Mouse (Mus musculus) erythroid progenitor cell, adult 5-6 weeks (primary cell): ENCODE measurements around the gene Sipa1l2. TPM values are rescaled to one million over a fixed set of nuclear protein-coding genes. Genes with fewer than 3 reads are reported as not detected.
"Not testable (repeated sequence)": the region's sequence is repeated elsewhere in the genome, so short reads cannot be mapped to it uniquely, and the experiment has no call there.

Experiments used
- ATAC-seq: replicated peaks from 2 replicates; pipeline ENCODE4 v1.8.0; 2016; ENCODE audit warnings: moderate number of reproducible peaks, mild to moderate bottlenecking, moderate TSS enrichment, inconsistent platforms; ENCODE audit not compliant: poor library complexity, low FRiP score, severe bottlenecking
- total RNA-seq, 2 experiments: library from RNA; stranded (forward) in 1 of 2; stranded (reverse) in 1 of 2; fragments of 150-400 nt in 1 of 2; fragments of 186-747, 209-891 nt in 1 of 2; gene quantifications; 2 replicates each; pipeline versions ENCODE4 v1.2.3 to v1.2.4; 2015 to 2017; ENCODE audit warnings: low replicate concordance in 2 of 2

The Sipa1l2 gene
- total RNA-seq, 2 experiments from 2014 or later = 0.42 to 0.76 TPM

DNA sequence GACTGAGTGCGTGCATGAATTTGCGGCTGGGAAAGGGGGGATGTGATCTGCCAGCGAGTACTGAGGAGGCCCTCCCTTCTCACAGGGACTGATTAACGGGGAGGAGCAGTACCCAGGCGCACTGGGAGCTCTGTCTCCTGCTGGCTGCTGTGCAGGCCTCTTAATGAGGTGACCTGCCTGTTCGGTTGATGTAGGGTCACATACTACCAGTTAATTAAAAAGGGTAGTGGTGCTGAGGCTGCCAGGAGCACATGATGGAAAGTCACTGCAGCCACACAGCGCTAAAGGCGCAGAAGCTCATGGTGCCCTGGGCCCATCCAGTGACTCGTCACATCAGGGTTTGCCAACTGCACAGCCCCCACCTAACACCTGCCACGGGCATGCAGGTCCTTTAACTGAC lies 145.7 kb downstream of the Sipa1l2 start:
- ATAC-seq = no peak

DNA sequence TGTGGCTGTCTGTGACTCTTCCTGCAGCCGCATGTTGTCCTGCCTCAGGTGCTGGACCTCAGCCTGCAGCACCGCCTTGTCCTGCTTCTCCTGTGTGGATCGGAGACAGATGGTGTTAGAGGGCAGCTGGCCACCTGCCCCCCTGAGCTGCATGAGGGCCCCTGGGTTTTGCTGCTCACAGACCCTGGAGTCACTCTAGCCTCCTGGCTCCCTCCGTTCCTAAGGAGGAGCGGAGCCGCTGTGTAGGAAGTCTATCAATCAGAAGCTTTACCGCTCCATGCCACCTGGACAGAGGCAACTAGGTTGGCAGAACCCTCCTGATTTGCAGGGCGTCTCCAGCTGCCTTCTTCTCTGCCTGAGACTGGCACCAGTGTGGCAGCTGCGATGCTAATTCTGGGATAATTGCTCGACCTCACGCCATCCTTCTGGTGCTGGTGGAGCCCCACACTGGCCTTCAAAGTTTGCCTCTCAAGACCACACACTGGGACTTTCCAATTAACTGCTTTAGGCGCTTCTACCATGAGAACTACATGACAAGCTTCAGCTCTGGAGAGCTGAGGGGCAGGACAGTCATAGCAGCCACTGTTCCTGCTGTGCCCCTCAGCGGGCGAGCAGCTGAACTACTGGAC lies 150.3 kb downstream of the Sipa1l2 start:
- no peak for ATAC-seq

DNA sequence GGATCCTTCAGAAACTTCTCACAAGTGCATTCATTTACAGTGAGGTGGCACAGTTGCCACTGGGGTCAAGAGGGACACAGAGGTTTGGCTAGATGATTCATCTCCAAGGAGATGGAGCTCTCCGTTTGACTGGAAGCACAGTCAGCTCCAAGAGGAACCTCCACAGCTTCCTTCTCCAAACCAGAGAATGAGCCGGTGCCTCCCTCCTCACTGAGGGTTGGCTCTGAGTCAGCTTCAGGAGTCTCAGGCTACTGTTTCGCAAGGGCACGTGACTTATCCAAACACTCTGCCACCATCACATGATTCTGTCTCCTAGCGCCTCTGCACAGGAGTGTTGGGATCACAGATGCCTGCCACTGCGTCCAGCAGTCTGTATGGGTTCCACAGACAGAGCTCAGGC lies 153.5 kb downstream of the Sipa1l2 start:
- no peak for ATAC-seq

DNA sequence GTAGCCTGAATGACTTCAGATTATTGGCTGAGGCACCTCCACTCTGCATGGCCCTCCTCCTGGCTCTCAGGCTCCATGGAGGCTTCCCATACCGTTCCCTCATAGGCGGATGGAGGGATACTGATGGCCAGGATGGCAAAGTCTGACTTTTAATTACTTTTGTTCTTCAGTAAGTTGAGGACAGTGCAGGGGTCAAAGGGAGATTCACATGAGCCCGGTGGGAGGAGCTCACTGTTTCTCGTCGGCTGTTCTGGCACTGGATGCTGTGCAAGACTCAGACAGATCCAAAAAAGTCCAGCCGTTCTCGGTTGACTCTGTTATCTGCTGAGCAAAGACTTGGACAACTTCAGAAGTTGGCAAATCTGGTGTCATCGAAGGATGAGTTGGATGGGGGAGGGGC lies 155.0 kb downstream of the Sipa1l2 start:
- no peak for ATAC-seq

DNA sequence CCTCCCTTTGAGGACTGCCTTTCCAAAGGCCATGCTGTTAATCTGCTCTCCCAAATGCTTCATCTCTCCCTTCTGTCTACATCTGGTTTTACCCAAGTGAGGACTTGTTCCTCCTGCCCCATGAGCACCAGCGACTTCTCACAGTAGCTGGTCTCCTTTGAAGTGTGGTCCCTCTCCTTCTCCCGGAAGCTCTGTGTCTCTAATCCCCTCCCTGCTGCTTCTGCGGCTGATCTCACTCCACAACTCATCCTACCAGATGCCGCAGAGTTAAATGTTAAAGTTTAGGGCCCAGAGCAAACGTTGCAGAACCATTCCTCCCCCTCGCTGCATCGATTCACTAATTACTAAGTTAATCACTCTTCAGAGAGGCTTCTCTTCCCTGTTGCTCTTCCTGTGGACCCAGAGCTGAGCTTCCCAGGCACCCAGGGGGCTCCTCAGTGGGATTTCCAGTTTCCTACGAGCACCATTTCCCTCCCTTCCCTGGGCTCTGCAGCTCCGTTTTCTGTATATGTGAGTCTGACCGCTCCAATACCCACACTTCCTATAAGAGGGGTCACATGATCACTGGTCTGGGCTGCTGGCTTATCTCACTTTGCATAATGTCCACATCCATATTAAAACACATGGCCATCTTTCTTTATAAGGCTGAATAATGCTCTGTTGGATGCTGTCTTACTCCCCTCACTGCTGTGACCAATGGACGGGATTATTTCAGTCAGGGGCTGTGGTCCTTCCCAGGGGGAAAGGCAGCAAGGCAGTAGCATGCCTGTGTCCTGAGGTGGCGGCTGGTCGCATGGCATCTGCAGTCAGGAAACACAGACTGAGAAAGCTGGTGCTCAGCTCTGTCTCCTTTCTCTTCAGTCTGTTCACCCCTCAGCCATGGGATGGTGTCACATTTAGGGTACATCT lies 156.4 kb downstream of the Sipa1l2 start:
- ATAC-seq = no peak

DNA sequence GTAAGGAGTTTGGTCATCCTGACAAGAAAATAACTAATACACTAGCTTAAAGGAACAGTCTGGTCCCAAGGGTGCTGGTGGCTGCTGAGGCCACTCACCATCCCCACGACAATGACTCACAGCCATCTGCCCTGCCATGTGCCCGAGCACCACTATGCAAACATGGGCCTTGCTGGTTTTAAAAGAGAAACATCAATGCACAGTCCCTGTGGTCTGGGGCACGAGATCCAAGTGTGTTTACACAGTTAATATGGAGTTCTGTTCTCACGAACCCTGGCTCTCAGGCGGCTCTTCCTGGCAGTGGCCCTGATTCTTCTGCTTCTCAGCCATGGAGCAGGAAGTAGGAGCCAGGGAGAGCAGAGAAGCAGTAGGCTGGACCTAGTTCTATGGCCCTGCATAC lies 159.0 kb downstream of the Sipa1l2 start:
- ATAC-seq = no peak

DNA sequence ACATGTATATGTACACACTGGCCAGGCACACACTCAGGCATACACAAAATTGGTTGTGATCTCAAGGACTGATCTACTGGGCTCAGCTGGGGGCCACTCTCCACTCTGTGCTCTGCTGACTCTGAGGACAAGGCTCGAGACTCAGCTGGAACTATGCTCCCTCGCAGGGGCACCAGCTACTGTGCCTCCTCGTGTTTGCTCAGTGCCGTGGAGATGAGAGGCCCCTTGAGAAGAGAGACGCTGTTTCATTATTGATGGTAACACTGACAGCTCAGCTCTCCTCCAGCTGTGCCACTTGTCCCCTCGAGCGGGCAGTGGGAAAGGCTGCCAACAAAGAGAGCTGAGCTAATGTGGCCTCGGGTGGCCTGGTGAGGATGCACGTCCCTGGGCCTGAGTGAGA lies 161.9 kb downstream of the Sipa1l2 start:
- no peak for ATAC-seq

DNA sequence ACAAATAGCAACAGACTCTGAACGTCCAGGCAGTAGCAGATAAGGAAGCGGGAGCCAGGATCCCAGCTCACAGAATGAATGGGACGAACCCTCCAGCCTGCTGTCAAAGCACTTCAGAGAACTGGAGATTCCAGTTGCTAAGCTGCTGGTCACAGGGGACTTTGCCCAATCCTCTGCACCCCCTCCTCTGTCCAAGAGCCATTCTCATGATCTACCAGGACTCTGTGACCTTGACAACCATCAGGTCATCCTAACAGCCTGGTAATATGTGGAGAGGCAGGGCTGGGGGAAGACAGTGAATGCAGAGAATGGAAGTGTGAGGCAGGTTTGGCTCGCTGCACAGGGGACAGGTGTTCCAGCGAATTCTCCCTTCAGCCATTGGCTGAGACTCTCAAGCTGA lies 163.2 kb downstream of the Sipa1l2 start:
- no peak for ATAC-seq

DNA sequence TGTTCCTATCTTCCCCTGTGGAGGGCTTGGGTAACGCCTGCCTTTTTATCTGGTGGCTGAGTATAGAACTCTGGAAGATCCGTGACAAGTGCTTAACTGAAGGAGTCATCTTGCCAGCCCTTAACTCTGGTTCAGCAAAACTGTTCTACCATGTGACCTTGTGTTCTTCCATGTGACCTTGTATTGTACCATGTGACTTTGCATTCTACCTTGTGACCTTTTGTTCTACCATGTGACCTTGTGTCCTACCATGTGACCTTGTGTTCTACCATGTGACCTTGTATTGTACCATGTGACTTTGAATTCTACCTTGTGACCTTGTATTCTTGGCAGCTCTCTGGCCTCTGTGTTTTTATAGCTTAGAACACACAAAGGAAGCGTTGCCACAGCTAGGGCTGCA lies 168.3 kb downstream of the Sipa1l2 start:
- no peak for ATAC-seq

DNA sequence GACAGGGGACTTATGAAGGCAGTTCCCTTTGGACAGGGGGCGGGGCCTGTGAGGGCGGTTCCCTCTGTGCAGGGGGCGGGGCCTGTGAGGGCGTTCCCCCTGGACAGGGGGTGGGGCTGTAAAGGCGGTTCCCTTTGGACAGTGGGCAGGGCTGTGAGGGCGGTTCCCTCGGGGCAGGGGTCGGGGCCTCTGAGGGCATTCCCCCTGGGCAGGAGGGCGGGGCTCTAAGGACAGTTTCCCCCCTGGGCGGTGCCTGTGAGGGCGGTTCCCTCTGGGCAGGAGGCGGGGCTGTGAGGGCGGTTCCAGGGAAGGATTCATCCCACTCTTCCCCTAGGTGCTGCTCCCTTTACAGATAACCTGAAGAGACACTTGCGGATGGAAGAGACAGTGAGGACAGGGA lies 171.6 kb downstream of the Sipa1l2 start:
- ATAC-seq = no peak

DNA sequence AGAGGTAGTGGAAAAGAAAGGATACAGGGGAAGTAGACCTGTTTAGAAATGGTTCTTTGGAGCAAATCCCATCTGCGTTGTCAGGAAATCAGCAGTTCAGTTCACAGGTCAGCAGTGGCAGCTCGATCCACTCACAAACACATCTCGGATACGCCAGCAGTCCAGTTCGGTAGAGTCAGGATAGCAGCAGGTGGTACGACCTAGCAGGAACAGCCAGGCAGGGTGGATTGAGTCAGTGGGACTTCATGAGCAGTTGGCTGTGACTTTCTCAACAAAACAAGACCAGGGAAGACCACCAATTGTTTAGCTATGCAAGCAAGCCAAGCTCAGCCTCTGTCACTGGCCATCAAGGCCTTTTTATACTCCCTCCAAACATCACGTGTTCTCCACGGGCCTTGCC lies 173.9 kb downstream of the Sipa1l2 start:
- ATAC-seq = not testable (repeated sequence)

DNA sequence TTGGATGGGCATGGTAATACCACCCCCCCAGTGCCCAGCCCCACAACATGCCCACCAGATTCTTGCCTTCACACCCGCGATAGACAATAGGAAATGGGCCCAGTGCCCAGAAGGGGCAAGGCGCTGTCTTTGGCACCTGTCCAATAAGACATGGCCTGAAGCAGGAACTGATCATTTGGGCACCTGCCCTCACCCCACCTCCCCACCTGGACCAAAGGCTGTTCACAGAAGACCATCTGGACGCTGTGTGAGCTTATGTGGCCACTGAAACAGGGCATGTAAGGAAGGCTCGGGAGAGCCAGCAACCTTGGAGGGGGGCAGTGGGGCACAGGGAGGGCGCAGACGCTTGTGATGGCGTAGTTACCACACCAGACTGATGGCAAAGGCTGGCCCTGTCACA lies 174.6 kb downstream of the Sipa1l2 start:
- no peak for ATAC-seq

DNA sequence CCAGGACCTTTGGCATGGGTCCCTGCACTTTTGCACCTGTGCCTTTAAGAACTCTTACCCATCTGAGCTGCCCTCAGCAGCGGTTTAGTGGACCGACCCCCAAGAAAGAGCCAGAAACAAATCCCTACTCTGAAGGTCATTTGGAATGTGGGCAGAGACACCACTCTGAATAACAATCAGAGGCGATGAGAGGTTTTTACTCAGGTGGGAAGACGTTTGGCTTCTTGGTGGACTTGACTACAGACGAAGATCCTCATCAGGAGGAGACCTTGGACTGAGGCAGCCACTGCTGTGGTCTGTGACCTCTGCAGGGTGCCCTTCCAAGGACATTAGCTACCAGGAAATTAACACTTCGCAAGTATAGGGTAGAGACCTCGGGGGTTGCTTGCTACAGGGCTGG lies 177.9 kb downstream of the Sipa1l2 start:
- ATAC-seq = no peak

DNA sequence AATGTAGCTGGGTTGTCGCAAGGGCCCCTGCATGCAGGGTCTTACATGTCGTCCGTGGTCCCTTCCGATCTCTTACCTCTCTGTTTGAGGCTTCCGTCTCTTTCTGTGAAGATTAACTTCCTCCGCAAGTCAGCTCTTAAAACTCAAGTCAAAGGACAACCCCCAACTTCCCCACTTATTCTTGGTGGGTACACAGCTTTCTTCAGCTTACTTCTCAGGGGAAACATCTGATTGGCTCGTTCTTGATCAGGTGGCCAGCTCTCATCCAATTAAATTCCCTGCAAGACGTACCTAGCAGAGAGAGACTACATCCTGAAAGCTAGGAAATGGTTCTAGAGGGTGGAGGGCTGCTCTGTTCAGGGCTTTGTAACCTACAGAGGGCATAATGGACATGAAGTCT lies 178.3 kb downstream of the Sipa1l2 start:
- ATAC-seq = no peak

DNA sequence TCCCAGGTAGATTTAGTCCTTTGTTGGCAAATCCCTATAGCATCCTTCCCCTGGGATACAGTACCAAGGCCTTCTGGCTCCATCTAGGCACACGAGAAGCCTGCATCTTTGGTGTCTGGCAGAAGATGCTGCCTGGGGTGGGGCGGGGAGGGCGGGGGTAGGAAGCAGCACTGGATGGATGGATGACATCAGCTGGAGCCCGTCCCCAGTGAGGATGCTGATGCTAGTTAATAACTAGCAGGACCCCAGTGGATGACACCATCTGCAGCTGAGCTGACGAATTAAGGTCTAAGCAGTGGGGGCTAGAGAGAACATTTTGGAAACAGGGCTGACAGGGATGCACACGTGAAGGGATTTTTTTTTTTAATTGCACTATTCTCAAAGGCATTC lies 179.1 kb downstream of the Sipa1l2 start:
- no peak for ATAC-seq

DNA sequence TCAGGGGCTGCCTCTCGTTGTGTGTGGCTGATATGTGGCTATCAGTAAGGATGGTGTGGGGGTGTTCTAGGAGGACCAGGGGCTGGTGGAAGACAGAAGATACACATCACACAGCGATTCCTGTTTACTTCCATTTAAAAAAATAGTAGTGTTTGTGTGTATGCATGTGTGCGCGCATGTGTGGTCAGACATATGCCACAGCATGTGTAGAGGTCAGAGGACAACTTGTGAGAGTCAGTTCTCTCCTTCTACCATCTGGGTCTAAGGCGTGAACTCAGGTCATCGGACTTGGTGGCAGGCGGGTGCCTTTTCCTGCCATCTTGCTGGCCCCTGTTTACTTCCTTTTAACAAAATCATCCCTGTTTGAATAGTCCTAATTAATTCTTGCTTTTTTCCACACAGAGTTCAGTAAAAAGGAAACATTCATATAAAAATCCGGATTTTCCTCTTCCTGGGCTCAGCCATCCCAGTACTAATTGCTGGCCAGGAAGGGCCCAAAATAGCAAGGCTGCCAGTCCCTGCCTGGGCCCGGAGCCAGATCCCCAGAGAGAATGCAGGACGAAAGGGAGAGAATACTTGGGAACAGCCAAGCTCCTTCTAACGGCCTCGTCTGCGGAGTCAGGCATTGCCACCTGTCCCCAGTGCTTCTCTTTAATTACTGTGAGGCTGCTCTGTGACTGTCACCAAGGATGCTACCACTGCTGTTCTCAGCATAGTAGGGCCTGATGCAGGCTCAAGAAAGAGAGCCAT lies 179.7 kb downstream of the Sipa1l2 start:
- no peak for ATAC-seq

DNA sequence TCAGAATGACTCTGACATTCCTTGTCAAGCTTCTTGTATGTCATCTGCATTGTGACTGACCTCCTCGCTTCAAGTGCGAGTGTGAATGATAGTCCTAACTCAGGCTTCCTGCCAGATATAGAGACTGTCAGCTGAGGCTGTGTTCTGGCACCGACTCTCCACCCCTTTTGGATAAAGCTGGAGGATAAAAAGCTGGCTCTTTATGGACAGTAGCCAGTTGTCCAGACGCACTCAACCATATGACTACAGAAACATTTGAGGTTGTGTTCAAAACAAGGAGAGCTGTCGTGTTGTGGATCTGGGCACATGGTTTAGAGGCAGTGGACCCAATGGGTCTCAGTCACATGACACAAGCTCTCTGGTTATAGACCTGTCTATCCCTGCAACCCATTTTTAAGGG lies 180.3 kb downstream of the Sipa1l2 start:
- ATAC-seq = no peak

DNA sequence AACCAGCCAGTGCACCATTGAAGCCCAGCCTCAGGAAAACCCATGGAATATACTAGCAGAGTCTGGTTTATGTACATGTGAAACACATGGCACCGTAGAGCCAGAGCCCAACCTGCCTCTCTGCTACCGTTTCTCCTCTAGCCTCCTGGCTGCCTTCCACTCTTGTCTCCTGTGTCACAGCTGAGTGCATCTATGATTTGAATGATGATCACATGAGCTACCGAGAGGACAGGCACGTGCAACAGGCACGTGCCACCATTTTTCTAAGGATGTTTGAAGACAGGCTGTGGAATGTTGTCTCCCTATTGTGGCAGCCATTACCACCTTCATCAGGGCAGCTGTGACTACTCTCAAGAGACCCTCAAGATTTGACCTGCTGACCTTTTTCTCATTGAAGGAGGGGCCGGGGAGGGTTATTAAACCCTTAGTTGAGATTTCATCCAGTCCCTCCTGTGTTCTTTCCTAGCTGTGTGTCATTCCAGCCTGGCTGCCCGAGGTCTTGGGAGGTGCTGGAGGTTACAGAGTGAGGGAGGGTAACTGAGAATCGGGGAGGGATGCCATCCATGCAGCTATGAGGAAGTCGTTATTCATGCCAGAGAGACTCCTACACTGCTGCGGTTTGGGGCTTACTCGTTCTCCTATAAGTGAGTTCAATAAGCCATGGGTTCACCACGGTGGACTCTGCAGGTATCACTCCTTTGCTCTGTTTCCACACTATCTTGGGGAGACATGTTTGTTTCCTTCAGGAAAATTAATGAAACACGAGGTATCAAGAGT lies 181.0 kb downstream of the Sipa1l2 start:
- no peak for ATAC-seq

DNA sequence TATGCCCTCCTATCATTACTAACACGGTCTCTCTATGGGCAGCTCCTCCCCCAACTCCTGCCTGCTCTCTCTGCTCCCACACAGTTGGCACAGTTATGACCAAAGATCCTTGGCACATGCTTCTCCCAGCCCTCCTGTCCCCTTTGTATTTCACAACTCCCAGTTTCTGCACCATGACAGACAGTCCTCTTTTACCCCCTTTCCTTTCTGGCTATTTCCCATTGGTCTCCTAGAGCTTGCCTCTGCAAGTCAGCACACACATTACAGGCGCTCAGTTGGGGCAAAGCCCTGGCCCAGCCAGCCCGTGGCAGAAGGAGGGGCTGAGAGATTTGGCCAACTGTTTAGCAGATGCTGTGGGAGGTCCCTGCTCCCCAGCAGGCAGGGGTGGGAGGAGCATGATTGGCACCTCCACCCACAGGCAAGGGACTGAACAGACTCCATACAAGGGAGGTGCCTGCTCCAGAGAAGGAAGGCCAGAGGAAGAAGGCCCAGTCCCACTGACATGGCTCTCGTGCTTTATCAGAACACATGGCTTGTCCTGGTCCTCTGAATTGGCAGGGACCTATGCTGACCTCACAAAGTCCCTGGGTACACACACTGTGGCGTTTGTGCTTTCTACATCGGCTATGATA lies 184.0 kb downstream of the Sipa1l2 start:
- no peak for ATAC-seq
